Mouse (Mus musculus) adrenal gland, postnatal 25 days (tissue): ENCODE measurements at regions not wholly inside any gene's neighbourhood (a gene's known extent, or its start where the extent isn't known, plus 50 kb on each side); places are given as distances from the start of the nearest gene placed in this dataset.
A peak's percentile ranks its signal among the peaks of the same experiment; 100 is the strongest.

Experiments
- DNase-seq: peaks from one replicate; pipeline ENCODE4 v3.0.0; 2021; ENCODE audit warnings: mixed read lengths

- no peak for DNase-seq
Observed at GRCm38 (mm10) chr16:31598989-31599421, 64.2 kb upstream of the Dlg1 start.

- peak; percentile 48 for DNase-seq
Observed at GRCm38 (mm10) chr16:31601278-31601677, 62.0 kb upstream of the Dlg1 start.

GRCm38 (mm10) chr16:31603185-31603584, 60.1 kb upstream of the Dlg1 start:
- no peak for DNase-seq

- DNase-seq: peak; percentile 36
Observed at GRCm38 (mm10) chr16:31606389-31607177, 56.7 kb upstream of the Dlg1 start.

GRCm38 (mm10) chr16:31608964-31609363, 54.3 kb upstream of the Dlg1 start:
- no peak for DNase-seq

- no peak for DNase-seq
Observed at GRCm38 (mm10) chr16:31609394-31610172, 53.7 kb upstream of the Dlg1 start.
